Mouse (Mus musculus) embryonic facial prominence, embryonic 11.5 days (tissue): ENCODE measurements around the gene BC051019. TPM values are rescaled to one million over a fixed set of nuclear protein-coding genes. Genes with fewer than 3 reads are reported as not detected.

Experiments used
- ATAC-seq: fragments of 200-750 bp; cut with Nextera tagmentation; replicated peaks from 2 replicates; pipeline ENCODE4 v1.8.0; 2017; ENCODE audit warnings: low read depth; ENCODE audit not compliant: insufficient number of reproducible peaks, low FRiP score, low TSS enrichment
- DNase-seq: peaks from one replicate; pipeline ENCODE4 v3.0.0-alpha.2; 2015; ENCODE audit warnings: low spot score
- H3K27ac ChIP-seq: fragments of 300-500 bp; sonication (generic); replicated peaks from 2 replicates; pipeline ENCODE4 v1.5.1; 2014; ENCODE audit warnings: mild to moderate bottlenecking, low read depth, low read length, control low read depth
- H3K27me3 ChIP-seq: fragments of 300-500 bp; sonication (generic); 2 replicates; pipeline ENCODE4 v1.6.1; 2014; ENCODE audit warnings: mild to moderate bottlenecking, low read length, moderate library complexity, mixed read lengths; ENCODE audit not compliant: control insufficient read depth, insufficient read depth
- H3K36me3 ChIP-seq: fragments of 300-500 bp; sonication (generic); replicated peaks from 2 replicates; pipeline ENCODE4 v1.6.1; 2014; ENCODE audit warnings: low read depth, mild to moderate bottlenecking, low read length, moderate library complexity, mixed read lengths; ENCODE audit not compliant: control insufficient read depth, insufficient read depth
- H3K4me1 ChIP-seq: fragments of 300-500 bp; sonication (generic); 2 replicates; pipeline ENCODE4 v1.6.1; 2014; ENCODE audit warnings: low read length, mixed read lengths; ENCODE audit not compliant: control insufficient read depth, insufficient read depth
- H3K4me2 ChIP-seq: fragments of 300-500 bp; sonication (generic); 2 replicates; pipeline ENCODE4 v1.6.1; 2014; ENCODE audit warnings: low read depth, mild to moderate bottlenecking, control low read depth, low read length, moderate library complexity
- H3K4me3 ChIP-seq: fragments of 300-500 bp; sonication (generic); 2 replicates; pipeline ENCODE4 v1.5.1; 2014; ENCODE audit warnings: low read depth, low read length, control low read depth
- H3K9ac ChIP-seq: fragments of 300-500 bp; sonication (generic); replicated peaks from 2 replicates; pipeline ENCODE4 v1.6.1; 2014; ENCODE audit warnings: mild to moderate bottlenecking, control low read depth, low read length
- H3K9me3 ChIP-seq: fragments of 300-500 bp; sonication (generic); replicated peaks from 2 replicates; pipeline ENCODE4 v1.6.1; 2016; ENCODE audit warnings: mild to moderate bottlenecking, low read length, inconsistent platforms, mixed read lengths; ENCODE audit not compliant: control insufficient read depth
- WGBS: fragments of 180-500 bp; shearing (Covaris S2); extraction: QIAGEN DNeasy Blood & Tissue Kit; methylation state at CpG from one replicate; pipeline ENCODE4 v1.1.7; 2014; 5-methylcytosine and 5-hydroxymethylcytosine counted together
- polyA plus RNA-seq: library from polyadenylated mRNA; unstranded; fragments of >200 nt; fragmentation: Nextera tagmentation; extraction: Ambion mirVana; gene quantifications from 2 replicates; pipeline ENCODE4 v1.2.1, GENCODE M21; 2014

The BC051019 gene
- polyA plus RNA-seq: not detected in 2 replicates

- no peak within 1 kb of the TSS for H3K4me3 ChIP-seq
- no peaks in the 10 kb centered on the region for H3K4me1 ChIP-seq
- no peaks in the 10 kb centered on the region for H3K36me3 ChIP-seq
- WGBS: 94% methylated on average over 5 of the region's 5 CpGs
- no peak for ATAC-seq
- no peaks in the 10 kb centered on the region for H3K27me3 ChIP-seq
- H3K9ac ChIP-seq: no peak within 1 kb of the TSS
- no peaks in the 10 kb centered on the region for H3K9me3 ChIP-seq
- no peak within 1 kb of the TSS for H3K4me2 ChIP-seq
- no peak within 1 kb of the TSS for H3K27ac ChIP-seq
- DNase-seq: no peak
Observed at GRCm38 (mm10) chr7:109723697-109724096, at the start of gene BC051019. BC051019 (minus strand) TSS chr7:109723850.

- no peaks in the 10 kb centered on the region for H3K9me3 ChIP-seq
- H3K27me3 ChIP-seq: no peaks in the 10 kb centered on the region
- ATAC-seq: no peak
- no peaks in the 10 kb centered on the region for H3K36me3 ChIP-seq
- no peak overlapping the region for H3K4me3 ChIP-seq
- DNase-seq: no peak
- H3K9ac ChIP-seq: no peak overlapping the region
- H3K4me2 ChIP-seq: no peak overlapping the region
- H3K4me1 ChIP-seq: no peaks in the 10 kb centered on the region
- no peak overlapping the region for H3K27ac ChIP-seq
Observed at GRCm38 (mm10) chr7:109772251-109772650, 48.6 kb upstream of the BC051019 start.

- no peaks in the 10 kb centered on the region for H3K9me3 ChIP-seq
- no peaks in the 10 kb centered on the region for H3K4me1 ChIP-seq
- H3K27ac ChIP-seq: no peak overlapping the region
- DNase-seq: no peak
- no peak overlapping the region for H3K4me3 ChIP-seq
- no peaks in the 10 kb centered on the region for H3K27me3 ChIP-seq
- no peak for ATAC-seq
- no peak overlapping the region for H3K4me2 ChIP-seq
- no peaks in the 10 kb centered on the region for H3K36me3 ChIP-seq
- H3K9ac ChIP-seq: no peak overlapping the region
- 50% methylated on average over 2 of the region's 2 CpGs for WGBS
Observed at GRCm38 (mm10) chr7:109768699-109769383, 45.2 kb upstream of the BC051019 start.

- 77% methylated on average over 7 of the region's 7 CpGs for WGBS
Observed at GRCm38 (mm10) chr7:109767575-109768350, 44.1 kb upstream of the BC051019 start.

GRCm38 (mm10) chr7:109764009-109764408, 40.4 kb upstream of the BC051019 start:
- ATAC-seq (no peak), DNase-seq (no peak)
- Histone ChIP-seq H3K36me3 (no peaks in the 10 kb centered on the region), H3K4me3 (no peak overlapping the region), H3K9ac (no peak overlapping the region), H3K4me1 (no peaks in the 10 kb centered on the region), H3K9me3 (no peaks in the 10 kb centered on the region), H3K27me3 (no peaks in the 10 kb centered on the region), H3K27ac (no peak overlapping the region), H3K4me2 (no peak overlapping the region)
- 81% methylated on average over 2 of the region's 2 CpGs for WGBS

More at GRCm38 (mm10) chr7:109767575-109768350, 44.1 kb upstream of the BC051019 start:
- H3K4me3 ChIP-seq: no peak overlapping the region
- no peak overlapping the region for H3K27ac ChIP-seq
- no peaks in the 10 kb centered on the region for H3K27me3 ChIP-seq
- H3K36me3 ChIP-seq: no peaks in the 10 kb centered on the region
- H3K4me2 ChIP-seq: no peak overlapping the region
- H3K4me1 ChIP-seq: no peaks in the 10 kb centered on the region
- H3K9ac ChIP-seq: no peak overlapping the region
- DNase-seq (no peak), ATAC-seq (no peak)
- H3K9me3 ChIP-seq: no peaks in the 10 kb centered on the region

- ATAC-seq: no peak
- H3K4me3 ChIP-seq: no peak overlapping the region
- H3K9ac ChIP-seq: no peak overlapping the region
- H3K9me3 ChIP-seq: no peaks in the 10 kb centered on the region
- no peak for DNase-seq
- H3K4me2 ChIP-seq: no peak overlapping the region
- H3K36me3 ChIP-seq: no peaks in the 10 kb centered on the region
- H3K27ac ChIP-seq: no peak overlapping the region
- H3K27me3 ChIP-seq: no peaks in the 10 kb centered on the region
- WGBS: 91% methylated on average over 3 of the region's 3 CpGs
- no peaks in the 10 kb centered on the region for H3K4me1 ChIP-seq
Observed at GRCm38 (mm10) chr7:109756291-109756690, 32.6 kb upstream of the BC051019 start.

- Histone ChIP-seq H3K4me3 (no peak overlapping the region), H3K4me2 (no peak overlapping the region), H3K9me3 (no peaks in the 10 kb centered on the region), H3K27me3 (no peaks in the 10 kb centered on the region), H3K9ac (no peak overlapping the region), H3K36me3 (no peaks in the 10 kb centered on the region), H3K27ac (no peak overlapping the region), H3K4me1 (no peaks in the 10 kb centered on the region)
- ATAC-seq (no peak), DNase-seq (no peak)
- WGBS: 88% methylated on average over 8 of the region's 8 CpGs
Observed at GRCm38 (mm10) chr7:109754034-109754433, 30.4 kb upstream of the BC051019 start.
